Mouse (Mus musculus) ovary, postnatal 14 days (tissue): ENCODE results near the gene Olfr559.

Experiments used
- DNase-seq: peaks from one replicate; pipeline ENCODE4 v3.0.0; 2022; ENCODE audit warnings: low spot score

The Olfr559 gene

DNA sequence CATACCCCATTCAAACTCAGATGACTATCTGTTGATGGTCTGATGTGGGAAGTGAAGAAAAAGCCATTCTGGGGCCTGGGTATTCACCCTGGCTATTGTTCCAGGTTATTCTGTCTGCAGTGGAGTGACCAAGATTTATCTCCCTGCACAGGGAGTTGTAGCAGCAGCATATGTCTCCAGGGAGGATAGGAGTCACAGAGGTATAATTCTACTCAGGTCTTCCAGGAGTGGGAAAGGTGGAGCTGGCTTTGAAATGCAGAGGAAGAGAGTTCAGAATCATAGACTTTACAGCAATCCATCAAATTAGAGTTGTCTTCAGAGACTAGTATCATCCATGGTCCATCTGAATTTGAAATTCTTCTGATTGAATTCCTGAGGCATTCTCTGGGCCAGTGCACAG is at the start of gene Olfr559:
Olfr559 (minus strand) TSS at position 101 of the 400 bp plus-strand sequence.
- no peak for DNase-seq

DNA sequence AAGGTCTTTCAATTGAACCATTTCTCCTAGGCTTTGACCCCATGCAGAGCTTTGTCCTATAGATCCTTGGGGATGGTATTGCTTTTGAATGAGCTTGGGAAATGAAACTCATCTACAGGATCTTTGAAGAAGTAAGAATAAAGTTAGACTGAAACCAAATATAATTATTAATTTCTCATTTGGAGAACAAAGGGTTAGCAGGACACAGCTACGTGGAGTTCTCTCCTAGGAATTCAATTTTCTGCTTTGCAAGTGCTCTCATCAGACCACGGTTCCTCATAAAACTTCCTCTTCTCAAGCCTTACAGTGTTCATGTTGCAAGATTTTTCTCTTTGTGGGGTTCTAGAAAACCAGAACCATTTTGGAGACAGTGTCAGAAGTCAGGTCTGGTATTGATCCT is 43.6 kb upstream of the Olfr559 start, which contains the start of gene Olfr561:
Olfr561 (plus strand) TSS at position 301 of the 400 bp plus-strand sequence.
- no peak for DNase-seq

DNA sequence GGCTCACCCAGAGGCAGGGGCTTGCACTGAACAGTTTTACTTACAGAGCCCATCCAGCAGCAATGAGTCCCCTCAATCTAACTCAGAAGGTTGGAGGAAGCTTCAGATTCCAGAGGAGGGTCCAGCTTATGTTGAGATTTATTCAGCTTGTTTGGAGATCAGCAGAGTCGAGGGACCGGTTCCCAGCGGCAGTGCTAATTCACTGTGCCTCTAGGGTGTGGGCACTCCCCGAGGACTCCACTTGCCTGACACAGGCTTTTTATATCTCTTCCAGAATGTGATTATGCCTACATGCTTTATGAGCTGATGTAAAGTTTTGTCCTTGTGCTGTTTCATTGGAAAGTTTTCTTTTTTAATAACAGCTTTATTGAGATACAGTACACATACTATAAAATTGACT is 32.0 kb upstream of the Olfr559 start, which contains the start of the genes Olfr560 and Olfr78:
Olfr560 (minus strand) TSS at position 101 of the 400 bp plus-strand sequence.
Olfr78 (minus strand) TSS at position 206 of the 400 bp plus-strand sequence.
- no peak for DNase-seq

DNA sequence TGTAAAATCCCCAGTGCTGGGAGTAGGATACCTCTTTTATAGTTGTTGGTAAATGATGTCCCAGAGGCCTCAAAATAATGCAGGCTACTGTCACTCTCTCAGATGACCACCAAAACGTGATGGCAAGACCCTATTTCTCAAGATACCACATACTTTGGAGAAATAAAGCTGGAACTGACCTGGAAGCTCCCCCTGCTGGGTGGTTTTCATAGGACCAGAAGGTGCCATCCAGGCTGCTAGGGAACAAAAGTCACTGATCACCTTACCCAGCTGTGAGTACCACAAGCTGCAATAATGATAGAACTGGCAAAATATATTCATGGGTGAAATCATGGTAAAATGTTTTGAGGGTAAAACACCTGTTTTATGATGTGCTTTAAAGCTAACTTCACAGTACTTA is 24.8 kb upstream of the Olfr559 start:
- DNase-seq, result no peak

DNA sequence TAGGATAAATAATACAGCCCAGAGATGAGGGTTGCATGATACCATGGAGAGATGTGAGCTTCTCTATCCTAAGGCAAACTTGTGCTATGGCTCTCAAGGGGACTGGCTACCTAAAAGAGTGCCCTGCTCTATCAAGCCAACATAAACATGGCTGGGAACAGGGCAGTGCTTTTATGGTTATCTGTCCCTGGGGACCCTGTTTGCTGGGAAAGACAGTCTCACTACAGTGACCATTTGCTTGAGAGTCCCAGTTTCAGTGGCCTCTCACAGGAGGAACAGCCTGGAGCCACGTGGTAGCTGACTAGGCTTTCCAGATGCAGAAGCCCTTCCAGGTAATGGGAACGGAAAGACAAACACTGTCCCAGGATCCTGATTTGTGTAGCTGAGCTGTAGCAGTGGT is 10.4 kb upstream of the Olfr559 start:
- no peak for DNase-seq

DNA sequence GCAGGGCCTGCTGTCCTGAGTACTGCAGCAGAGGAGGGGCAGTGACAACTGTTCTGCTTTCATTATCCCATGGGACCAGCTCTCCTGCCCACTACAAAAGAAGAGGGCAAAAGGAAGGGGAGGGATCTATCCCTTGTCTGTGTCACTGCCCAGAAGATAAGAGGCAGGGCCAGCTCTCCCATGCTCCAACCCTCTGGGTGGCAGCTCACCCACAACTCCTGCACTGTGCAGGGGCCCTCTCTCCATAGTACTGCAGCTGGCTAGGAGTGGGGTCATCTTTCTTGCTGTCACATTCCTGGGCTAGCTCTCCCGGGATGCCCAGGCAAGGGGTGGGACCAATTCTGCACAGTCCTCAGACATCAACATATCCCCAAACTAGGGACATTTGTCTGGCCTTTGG is 6.5 kb upstream of the Olfr559 start:
- DNase-seq, result no peak

DNA sequence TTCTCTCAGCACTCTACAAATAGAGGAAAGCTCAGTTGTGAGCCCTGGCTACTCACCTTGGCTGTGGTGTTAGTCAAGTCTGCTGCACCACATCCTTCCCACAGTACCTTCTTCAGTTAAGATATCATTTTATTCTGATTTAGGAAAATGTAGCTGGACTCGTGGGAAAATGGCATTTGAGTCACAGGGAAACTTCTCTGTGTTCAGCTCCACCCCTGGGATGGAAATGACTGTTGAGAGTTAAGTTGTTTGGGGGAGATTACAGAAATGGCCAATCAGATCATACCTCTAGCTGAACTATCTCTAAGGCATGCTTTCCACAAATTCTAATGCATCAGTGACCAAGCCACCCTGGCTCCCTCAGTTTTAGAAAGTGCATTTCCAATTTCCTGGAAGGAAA is 8.3 kb downstream of the Olfr559 start, which contains the start of gene Olfr33:
Olfr33 (minus strand) TSS at position 101 of the 400 bp plus-strand sequence.
- no peak for DNase-seq

DNA sequence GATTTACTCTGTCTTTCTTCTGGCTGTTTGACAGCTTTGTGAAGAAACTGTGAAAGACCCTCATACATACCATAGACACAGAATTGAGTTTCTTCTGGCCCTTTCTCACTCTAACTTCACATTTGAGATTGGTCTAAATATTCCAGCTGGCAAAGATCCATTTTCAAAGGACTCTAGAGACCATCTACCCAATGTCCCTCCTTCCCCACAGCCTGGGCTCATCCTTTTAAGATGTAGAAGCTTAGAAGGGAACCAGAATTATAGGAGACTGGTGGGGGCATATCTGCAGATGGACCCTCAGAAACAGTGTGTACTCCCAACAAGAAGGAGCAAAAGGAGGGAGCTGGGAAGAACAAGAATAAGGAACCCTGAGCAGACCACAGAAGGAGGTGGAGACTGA is 25.4 kb downstream of the Olfr559 start, which contains the start of gene Olfr558:
Olfr558 (plus strand) TSS at position 301 of the 400 bp plus-strand sequence.
- no peak for DNase-seq

DNA sequence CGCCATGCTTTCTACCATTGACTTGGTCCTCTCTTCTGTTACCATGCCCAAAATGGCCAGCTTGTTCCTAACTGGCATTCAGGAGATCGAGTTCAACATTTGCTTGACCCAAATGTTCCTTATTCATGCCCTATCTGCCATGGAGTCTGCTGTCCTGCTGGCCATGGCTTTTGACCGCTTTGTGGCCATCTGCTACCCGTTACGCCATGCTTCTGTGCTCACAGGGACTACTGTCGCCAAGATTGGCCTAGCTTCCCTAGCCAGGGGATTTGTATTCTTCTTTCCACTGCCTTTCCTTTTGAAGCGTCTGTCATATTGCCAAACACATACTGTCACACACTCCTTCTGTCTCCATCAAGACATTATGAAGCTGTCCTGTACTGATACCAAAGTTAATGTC is 28.8 kb downstream of the Olfr559 start:
- DNase-seq, result no peak

DNA sequence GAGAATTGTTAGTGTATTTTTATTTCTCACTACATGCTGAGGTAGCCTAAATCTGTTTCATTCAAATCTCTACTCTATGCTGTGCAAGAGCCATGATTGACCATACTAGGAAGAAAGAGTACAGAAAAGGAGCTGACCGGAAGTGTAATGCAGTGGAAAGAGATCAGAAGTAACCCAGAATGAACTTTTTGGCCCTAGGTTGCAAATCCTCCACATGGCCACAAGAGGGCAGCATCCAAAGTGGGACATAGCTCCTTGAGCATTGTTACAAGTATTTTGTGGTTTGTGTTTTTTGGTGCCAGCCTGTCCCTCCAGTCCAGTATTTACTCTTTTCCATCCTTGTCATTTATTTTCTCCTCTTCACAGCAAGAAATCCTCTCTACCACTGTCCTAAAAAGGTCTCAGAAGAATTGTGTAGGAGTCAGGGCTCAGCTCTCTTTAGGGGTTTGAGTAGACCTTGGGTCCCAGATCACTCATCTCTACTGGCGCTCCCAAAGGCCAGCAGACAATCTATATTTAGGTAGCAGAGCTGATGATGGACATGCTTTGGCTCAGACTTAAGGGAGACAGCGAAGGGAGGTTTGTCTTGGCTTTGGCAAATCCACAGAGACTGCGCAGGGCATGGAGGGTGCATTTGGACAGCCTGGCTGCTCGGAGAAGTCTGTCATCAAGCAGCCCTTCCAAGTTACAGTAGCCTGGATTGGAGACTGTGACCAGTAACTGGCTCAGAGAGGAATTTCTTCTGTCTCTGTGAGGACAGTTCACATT is 31.7 kb downstream of the Olfr559 start, which contains the start of gene Olfr557:
Olfr557 (plus strand) TSS at position 553 of the 768 bp plus-strand sequence.
- peak; percentile 29 for DNase-seq

DNA sequence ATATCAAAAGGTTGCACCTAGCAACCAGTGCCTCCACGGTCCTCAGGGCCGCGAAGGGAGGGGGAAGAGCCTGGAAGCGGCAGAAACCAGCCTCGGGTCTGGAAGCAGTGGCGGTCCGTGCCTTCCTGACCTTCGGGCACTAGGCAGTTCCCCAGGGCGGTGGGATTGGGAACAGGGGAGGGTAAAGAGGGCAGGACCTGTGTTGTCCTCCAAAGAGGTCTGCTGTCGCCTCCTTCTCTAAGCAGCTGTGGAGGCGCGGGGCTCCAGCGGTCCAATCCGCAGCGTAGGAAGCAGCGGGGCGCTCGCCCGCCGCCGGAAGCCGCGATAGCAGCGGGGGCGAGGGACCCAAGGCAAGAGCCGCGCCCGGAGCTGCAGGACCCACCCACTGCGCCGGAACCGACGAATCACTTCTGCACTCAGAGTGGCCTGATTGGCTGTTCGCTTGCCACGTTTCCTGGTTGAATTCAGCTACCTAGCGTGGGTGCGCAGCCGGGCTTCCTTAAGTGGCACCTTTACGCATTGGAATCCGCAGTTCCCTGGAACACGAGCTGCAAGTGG is 40.3 kb downstream of the Olfr559 start, which contains the start of gene Trim68:
Trim68 (minus strand) TSS at position 384 of the 558 bp plus-strand sequence.
- DNase-seq, result peak; percentile 77

DNA sequence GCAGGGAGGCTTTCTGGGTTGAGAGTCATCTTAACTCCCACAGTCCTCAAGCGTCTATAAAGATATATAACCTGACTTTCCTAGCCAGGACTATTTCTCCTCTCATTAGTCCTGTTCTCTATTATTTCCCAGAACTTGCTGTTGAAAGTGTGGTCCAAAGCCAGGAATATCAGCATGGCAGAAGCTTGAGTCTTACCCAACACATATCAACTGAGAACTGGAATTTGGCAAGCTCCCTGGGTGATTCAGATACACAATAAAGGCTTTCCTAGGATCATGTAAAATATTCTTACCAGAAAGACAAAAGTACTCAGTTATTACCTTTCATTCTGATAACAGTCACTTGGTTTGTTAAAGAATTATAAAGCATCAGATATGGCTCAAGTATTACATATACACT is 45.4 kb downstream of the Olfr559 start:
- no peak for DNase-seq

DNA sequence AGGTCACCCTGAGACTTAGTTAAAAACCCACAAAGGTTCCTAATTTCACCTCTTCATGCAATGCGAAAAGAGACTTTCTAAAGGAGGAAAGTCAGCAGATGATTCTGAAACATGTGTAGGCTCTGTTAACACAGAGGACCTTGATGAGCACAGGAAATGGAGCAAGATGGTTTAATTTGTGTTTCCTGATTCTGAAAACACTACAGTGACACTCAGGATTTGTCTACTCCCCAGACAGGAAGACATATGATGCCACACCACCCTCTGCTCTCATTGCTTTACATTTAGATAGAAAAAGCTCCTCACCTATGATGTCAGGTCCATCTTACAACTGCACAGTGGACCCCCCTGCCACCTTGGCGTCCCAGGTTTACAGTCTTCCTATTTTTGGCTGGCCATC is 51.1 kb downstream of the Olfr559 start:
- DNase-seq, result no peak
